Mouse (Mus musculus): ENCODE data around the gene Hemgn.

Hemgn gene

DNA sequence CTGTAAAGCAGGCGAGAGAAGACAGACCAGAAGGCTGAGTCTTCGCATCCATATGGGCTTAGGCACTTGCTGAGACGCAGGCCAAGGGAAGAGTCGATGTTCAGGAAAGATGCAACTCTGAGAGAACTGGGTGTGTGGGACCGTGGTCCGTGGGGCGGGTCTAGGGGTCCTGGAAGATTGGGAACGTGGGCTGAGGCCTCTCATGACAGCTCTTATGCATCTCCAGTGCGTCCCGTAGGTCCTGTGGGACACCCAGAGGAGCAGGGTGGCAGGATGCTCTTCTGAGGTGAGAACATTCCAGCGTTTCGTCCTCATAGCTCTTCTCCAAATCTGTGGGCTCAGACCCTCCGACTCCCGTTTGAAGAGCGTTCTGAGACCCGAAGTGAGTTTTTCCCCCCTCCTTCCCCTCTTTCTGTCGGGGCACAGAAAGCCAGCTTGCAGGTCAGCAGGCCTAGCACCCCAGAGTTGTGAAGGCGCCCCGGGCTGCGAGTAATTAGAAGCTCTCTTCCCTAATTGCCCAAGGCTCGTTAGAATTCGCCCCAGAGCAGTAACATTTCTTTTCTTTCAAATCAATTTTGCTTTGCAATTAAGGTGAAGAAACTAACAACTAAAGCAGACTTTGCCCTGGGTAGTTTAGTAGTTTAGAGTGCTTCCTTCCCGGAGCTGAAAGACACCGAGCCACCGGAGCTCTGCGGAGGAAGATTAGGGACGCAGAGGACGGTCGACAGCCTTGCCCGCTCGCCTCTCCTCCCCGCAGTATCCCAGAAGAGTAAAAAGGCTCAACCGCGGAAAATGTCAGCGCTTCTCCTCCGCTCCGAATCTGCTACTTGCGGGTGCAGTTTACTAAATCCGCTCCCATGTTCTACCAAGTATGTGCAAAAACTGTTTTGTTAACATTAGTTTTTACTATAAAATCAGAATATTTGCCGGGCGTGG, 65.5 kb downstream of the Hemgn start:
- CTCF ChIA-PET, result interaction anchor here in 3 of 4 experiments (0.6 to 2.1 kb wide), 6 partner anchors 8 to 306 kb away, joined by 3 to 8 read pairs (median 4); no protein-coding TSS in a partner anchor
- POLR2A ChIA-PET, result interaction anchor here in 3 of 4 experiments (0.6 to 2.0 kb wide), 8 partner anchors 8 to 27 kb away, joined by 3 to 8 read pairs (median 3); no protein-coding TSS in a partner anchor

DNA sequence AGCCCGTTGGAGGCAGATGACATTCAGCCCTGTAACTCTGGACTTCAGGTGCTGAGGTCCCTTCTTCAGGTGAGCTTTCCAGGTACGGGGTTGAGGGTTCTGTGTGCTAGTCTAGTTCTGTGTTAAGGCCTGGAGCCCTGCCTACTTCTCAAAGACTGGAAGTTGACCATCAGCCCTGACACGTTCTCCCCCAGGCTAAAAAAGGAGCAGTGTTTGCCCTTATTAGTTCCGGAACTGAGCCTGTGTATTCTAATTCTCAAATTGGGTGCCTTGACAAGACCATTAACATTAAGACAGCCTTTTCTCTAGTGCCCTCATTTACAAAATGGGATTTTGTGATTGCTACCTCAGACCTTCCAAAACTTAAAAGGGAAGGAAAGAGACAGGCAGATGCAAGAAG, 66.2 kb downstream of the Hemgn start:
- ChIA-PET POLR2A (interaction anchor here in 3 of 4 experiments (0.6 to 2.0 kb wide), 6 partner anchors 9 to 20 kb away, joined by 3 to 8 read pairs (median 3); no protein-coding TSS in a partner anchor), CTCF (interaction anchor here in 3 of 4 experiments (0.6 to 2.1 kb wide), 5 partner anchors 9 to 189 kb away, joined by 3 to 8 read pairs (median 6); no protein-coding TSS in a partner anchor)

DNA sequence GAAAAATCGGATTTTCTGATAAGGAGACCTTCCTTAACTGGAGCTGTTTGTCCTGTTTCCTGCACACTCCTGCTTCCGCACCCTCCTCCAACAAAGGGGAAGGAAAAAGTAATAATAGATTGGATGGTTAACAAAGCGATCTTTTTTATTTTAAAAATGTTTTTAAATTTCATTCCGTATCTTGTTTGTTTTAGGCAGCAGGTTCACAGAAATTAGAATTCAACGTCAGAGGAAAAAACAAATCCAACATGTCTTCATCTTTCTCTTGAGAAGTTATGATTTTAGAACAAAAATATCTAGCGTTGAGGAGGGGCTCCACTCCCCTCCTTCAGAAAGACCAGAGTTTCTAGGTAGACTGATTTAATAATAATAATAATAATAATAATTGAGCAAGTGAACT, 67.1 kb downstream of the Hemgn start:
- POLR2A ChIA-PET, result interaction anchor here in 2 of 4 experiments (1.0 to 1.2 kb wide), 3 partner anchors 9 to 21 kb away, joined by 3 read pairs; no protein-coding TSS in a partner anchor
- CTCF ChIA-PET, result no interaction called here

DNA sequence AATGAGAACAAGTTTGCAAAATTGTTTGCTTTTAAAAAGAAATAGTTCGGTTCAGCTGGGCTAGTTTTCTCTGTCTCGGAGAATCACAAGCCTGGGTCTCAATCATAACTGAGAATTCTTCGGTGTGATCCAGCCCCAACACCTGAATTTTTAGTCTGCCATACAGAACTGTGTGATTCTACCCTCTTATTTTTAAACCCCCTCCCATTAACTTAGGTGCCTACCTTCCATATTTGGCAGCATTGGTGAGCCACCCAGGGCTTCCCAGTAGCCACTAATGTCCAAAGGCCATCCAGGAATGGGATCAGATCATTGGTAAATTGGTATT, 67.6 kb downstream of the Hemgn start:
- CTCF ChIA-PET, result no interaction called here
- POLR2A ChIA-PET, result interaction anchor here in 1 of 4 experiments (1.0 kb wide), 1 partner anchor 11 kb away, joined by 3 read pairs; no protein-coding TSS in a partner anchor

DNA sequence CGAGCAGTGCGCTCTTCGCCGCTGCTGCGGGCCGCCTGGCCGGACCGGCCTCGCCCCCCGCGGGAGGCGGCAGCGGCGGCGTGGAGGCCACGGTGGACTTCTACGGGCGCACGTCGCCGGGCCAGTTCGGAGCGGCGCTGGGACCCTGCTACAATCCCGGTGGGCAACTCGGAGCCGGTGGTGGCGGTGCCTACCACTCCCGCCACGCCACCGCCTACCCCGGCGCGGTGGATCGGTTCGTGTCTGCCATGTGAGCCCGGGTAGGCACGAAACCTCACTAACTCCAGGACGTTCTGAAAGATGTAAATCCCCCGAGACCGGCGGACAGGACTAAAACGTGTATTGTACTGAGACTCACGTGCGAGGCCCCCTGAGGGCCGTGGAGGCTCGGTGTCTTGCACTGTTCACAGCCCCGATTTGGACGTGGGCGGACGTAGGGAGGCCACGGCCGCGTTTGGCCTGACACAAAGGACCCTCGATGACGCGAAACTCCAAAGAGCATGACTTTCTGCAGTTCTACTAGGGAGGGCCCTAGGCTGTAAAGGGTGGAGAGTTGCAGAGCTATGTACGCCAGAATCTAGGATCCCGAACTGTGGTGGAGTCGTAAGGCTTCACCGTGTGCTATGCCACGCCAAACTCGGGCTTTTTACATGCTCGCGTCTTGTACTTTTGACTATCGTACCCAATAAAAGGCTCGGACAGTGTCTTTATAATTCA, 68.1 kb downstream of the Hemgn start:
- POLR2A ChIA-PET, result interaction anchor here in 2 of 4 experiments (1.0 to 1.9 kb wide), 3 partner anchors 11 to 108 kb away, joined by 3 to 4 read pairs (median 3); no protein-coding TSS in a partner anchor
- CTCF ChIA-PET, result interaction anchor here in 1 of 4 experiments (3.9 kb wide), 1 partner anchor 11 kb away, joined by 21 read pairs; no protein-coding TSS in a partner anchor

DNA sequence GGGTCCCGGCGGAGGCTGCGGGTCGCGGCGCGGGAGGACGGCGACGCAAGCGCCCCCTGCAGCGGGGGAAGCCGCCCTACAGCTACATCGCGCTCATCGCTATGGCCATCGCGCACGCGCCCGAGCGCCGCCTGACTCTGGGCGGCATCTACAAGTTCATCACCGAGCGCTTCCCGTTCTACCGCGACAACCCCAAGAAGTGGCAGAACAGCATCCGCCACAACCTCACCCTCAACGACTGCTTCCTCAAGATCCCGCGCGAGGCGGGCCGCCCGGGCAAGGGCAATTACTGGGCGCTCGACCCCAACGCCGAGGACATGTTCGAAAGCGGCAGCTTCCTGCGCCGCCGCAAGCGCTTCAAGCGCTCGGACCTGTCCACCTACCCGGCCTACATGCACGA, 69.0 kb downstream of the Hemgn start:
- ChIA-PET POLR2A (interaction anchor here (0.8 to 1.9 kb wide), 5 partner anchors 20 to 141 kb away, joined by 3 to 4 read pairs (median 3); no protein-coding TSS in a partner anchor), CTCF (interaction anchor here (0.7 to 3.9 kb wide), 6 partner anchors 9 to 283 kb away, joined by 3 to 21 read pairs (median 3); partner anchors contain the start of gene Trim14 (in 1 of the 4))

All from embryonic stem cell, embryonic (primary cell).